9 mouse cellular contexts compared by ENCODE assay signal in genomic region chr17:9169371-9169770, GRCm38 (mm10).
A peak's percentile ranks its signal among the peaks of the same experiment; 100 is the strongest.
DNase-seq lines count a peak whose midpoint lies in the region; ATAC-seq and TF ChIP-seq lines count a peak whose summit lies in the region.
"Had no signal": no experiment of that assay in that cellular context is flagged by ENCODE, and none has a peak within 500 bp of the region (broad histone marks: within the 10 kb centered on the region; RNA-seq: fewer than 3 reads in every experiment).

No protein-coding gene starts in this region.

- H3K79me2 ChIP-seq in C2C12 (ENCODE audit: control insufficient read depth, insufficient read depth): no peaks in the 10 kb centered on the region

- no peaks in the 10 kb centered on the region for H3K79me3 ChIP-seq in C2C12 (ENCODE audit: low read depth)

- H3ac ChIP-seq in C2C12 (ENCODE audit: control insufficient read depth, insufficient read length, low read depth): no peak overlapping the region

- no peaks in the 10 kb centered on the region for H3K27me3 ChIP-seq in C2C12 (ENCODE audit: control insufficient read depth, insufficient read depth, insufficient read length)
- H3K27me3 ChIP-seq: heart, embryonic 15.5 days had no signal

- no peak for TF ChIP-seq POLR2A in lung, adult 2 months (IDR thresholded peaks at IDR 0.05; ENCODE audit: borderline replicate concordance, extremely low read depth, low read depth, low read length)

- no peaks in the 10 kb centered on the region for H3K36me3 ChIP-seq in C2C12 (ENCODE audit: control insufficient read depth, insufficient read depth)
- H3K36me3 ChIP-seq: heart, embryonic 15.5 days had no signal

- no peaks in the 10 kb centered on the region; the same call in 1 of the 2 replicates for H3K4me1 ChIP-seq in lung, adult 2 months (ENCODE audit: control insufficient read depth, insufficient read depth, low read length)

- ATAC-seq in granulocyte monocyte progenitor cell, adult 5-6 weeks (replicated peaks; ENCODE audit: poor library complexity, severe bottlenecking): peak; percentile 60

- H3K4me3 ChIP-seq in C2C12 (ENCODE audit: insufficient read depth, poor library complexity, severe bottlenecking): no peak overlapping the region
- H3K4me3 ChIP-seq in lung, adult 2 months (replicated peaks; ENCODE audit: extremely low read depth, low read depth, low read length): no peak overlapping the region
- H3K4me3 ChIP-seq: heart, embryonic 15.5 days had no signal

- peak; percentile 16 for TF ChIP-seq CTCF in C2C12 (IDR thresholded peaks at IDR 0.05; ENCODE audit: control insufficient read depth, insufficient read depth, insufficient read length)
- 0 out of 2 replicates have a peak, but pooled peaks have one; percentile 30 for TF ChIP-seq CTCF in lung, adult 2 months (IDR thresholded peaks at IDR 0.05; ENCODE audit: insufficient read depth, low read length)

- WGBS in lung, adult 2 months: 8% methylated on average over 11 of the region's 11 CpGs

- DNase-seq in ES-CJ7 (ENCODE audit: low read depth, low spot score): peak; percentile 39
- peak; percentile 89 to 92 for DNase-seq in cerebellum, postnatal 10 days
- DNase-seq in kidney, postnatal 4 days: peak; percentile 73 to 76
- peak; percentile 36 for DNase-seq in lung, adult 2 months
- peak; percentile 41 for DNase-seq in retina, adult 2 months (ENCODE audit: low read depth, low spot score)
- no peak for DNase-seq in yolk sac, embryonic 10.5 days (ENCODE audit: low spot score)

TF ChIP-seq in C2C12, 6 proteins besides CTCF, POLR2A, EP300 and RAD21:
- no peak for TF ChIP-seq MAX (IDR thresholded peaks at IDR 0.05)
- no peak for TF ChIP-seq FOSL1 (IDR thresholded peaks at IDR 0.05; ENCODE audit: insufficient read depth, low read length, poor library complexity, severe bottlenecking)
- TF ChIP-seq MYOG (IDR thresholded peaks at IDR 0.05; ENCODE audit: control insufficient read depth, extremely low read depth, insufficient read length): no peak
- no peak for TF ChIP-seq USF1 (IDR thresholded peaks at IDR 0.05; ENCODE audit: low read depth)
- TF ChIP-seq CEBPB (IDR thresholded peaks at IDR 0.05; ENCODE audit: low read depth): no peak
- TF ChIP-seq MYOD1 (IDR thresholded peaks at IDR 0.05; ENCODE audit: control insufficient read depth, insufficient read length, low read depth): no peak
